Mouse (Mus musculus): Measurements from ENCODE around the gene Map3k7cl.

Gene Map3k7cl

DNA sequence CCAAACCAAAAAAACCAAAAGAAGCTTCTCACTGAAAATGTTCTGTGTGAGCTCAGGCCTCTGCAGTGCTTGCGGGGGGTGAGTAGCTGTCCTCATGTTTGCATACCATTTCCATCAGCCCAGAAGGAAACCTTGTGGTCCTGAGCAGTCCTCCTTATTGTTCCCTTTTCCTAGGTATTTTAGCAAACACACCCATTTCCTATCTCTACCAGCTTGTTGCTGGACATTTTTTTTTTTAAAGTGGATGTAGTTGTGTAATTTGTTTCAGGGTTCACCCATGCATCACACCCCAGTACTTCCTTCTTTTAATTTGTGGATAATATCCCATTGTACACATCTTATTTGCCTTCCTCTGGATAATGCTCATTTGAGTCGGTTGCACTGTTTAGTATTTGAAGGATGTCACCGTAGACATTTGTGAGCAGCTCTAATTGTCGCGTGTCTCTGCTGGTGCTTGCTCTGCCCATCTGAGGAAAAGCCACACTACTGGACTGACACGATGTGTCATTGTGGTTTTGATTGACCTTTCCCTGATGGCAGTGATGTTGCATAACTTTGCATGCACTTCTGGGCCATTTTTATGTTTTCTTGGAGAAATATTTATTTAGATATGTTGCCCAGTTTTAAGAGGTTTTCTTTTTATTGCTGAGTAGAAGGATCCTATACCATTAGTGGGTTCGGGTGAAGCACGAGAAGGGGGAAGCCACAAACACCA, 32.6 kb downstream of the Map3k7cl start:
- in situ Hi-C loops (cut with MboI, MseI) = loop anchor here (5.0 kb wide), 1 partner anchor 167 kb away; no protein-coding TSS in a partner anchor

DNA sequence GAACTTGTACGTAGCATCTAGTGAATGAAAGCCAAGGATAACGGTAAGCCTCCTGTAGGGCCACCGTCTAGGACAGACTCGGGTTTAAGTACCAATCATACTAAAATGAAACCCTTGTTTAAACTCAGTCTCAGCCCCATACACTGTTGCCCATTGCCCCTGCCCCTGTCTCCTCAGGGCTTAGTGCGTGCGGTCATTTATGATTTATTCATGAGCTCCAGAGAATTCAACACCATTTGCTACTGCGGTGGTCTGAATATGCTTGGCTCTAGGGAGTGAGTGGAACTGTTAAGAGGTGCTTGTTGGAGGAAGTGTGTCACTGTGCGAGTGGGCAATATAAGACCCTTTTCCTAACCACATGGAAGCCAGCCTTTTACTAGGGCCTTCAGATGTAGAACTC, 34.7 kb downstream of the Map3k7cl start:
- in situ Hi-C loops (cut with MboI, MseI) = loop anchor here (5.0 kb wide), 1 partner anchor 164 kb away; no protein-coding TSS in a partner anchor

DNA sequence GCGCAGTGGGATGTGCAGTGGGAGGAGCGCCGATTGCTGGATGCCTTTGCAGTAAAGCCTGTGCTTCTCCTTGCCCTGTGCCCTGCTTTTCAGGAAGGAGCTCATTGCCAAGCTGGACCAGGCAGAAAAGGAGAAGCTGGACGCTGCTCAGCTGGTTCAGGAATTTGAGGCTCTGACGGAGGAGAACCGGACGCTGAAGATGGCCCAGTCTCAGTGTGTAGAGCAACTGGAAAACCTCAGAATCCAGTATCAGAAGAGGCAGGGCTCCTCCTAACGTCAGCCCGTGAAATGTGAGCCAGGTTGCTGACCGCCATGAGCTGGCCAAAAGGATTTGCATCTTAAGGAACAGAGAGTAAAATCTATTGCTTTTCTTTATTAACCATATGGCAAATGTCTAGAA, 41.0 kb downstream of the Map3k7cl start:
- in situ Hi-C loops (cut with MboI, MseI) = no loop called here

DNA sequence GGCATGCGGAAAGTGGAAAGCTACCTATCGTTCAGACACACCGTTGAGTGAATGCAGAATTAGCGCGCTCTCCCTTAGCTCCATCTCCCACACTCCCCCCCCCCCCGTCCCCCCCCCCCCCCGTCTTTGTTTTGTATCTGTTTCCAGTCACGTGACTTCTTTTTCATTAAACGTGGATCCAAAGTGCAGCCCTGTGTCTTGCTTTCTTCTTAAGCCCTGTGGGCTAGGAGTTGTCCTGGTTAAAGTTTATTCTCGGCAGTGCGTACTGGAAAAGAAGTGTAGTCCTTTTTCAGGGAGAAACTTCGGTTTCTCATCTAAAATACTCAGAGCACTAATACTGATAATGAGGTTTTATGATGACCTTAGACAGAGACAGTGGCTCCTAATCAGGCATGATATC, 42.0 kb downstream of the Map3k7cl start:
- in situ Hi-C loops (cut with MboI, MseI) = no loop called here

DNA sequence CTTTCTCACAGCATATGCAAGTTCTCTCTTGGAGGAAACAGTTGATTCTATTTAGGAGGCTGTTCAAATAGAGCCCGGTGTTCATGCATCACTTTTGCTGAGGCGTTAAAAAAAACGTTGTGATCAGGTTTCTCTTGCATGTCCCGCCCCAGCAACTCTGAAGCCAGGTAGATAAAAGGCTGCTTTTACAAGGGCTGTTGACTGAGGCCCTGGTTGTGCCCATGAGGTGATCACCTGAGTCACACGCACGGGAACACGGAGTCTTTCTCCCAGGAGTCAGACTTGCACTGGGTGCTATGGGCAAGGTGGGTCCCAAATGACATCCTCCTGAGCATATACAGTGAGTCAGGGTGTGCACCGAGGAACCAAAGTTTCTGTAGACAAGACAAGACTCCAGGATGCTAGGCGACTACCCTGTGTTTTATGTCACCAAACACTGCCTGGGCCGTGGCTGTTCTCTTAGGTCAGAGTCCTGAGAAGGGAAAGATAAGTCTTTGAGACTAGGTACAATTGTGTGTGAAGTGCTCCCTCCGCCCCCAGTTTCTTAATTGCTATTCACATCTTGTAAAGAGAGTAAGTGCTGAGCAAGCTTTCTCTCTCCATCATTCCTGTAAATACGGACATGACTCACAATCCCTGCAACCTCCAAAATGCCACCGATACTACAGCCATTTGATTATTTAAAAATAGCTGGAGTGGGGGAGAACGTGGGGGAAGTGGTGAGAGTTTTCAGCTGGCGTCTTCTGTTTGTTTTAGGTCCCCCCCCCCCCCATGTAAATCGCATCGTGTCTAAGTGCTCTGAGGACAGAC, 49.8 kb downstream of the Map3k7cl start:
- in situ Hi-C loops (cut with MboI, MseI) = no loop called here

DNA sequence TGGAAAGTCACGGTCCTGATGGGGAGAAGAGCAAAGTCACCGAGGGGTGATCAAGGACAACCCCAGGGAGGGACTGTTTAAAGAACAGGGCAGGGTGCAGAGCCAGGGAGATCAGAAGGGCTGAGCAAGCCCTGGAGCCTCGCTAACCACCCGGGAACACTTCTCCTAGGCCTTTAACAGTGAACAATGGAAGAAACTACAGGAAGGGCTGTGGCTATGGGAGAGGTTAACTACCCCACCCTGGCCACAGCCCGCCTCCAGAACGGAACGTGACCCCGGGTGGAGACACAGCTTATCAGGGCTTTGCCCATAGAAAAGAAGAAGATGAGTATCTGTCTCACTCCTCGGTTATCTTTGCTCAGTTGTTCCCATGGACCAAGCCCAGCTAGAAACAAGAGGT, 50.9 kb downstream of the Map3k7cl start:
- in situ Hi-C loops (cut with MboI, MseI) = no loop called here

DNA sequence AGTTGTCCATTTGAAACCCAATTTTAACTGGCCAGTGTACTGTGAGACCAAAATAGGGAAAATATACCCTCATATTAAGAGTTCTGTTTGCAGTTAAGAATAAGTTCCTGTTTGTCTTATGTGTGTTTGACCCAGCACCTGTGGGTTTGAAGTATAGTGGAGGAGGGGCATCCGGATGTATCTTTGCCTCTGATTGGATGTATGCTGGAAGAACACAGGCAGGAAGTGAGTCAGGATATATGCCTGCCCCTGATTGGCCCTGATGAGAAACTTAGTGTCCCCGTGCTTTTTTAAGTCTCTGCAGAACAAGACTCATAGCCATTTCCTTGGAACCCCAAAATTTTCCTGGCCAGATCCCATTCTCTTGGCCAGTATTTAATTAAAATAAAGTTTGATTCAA, 51.8 kb downstream of the Map3k7cl start:
- in situ Hi-C loops (cut with MboI, MseI) = no loop called here

DNA sequence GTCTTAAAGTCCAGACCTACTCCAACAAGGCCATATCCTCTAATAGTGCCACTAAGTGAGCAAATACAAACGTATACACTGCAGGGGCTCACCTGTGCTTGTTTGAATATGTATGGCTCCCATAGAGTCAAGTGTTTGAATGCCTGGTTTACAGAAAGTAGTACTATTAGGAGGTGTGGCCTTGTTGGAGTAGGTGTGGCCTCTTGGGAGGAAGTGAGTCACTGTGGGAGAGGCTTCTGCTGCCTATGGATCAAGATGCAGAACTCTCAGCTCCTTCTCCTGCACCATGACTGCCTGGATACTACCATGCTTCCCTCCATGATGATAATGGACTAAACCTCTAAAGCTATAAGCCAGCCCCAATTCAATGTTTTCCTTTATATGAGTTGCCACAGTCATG, 54.3 kb downstream of the Map3k7cl start:
- in situ Hi-C loops (cut with MboI, MseI) = no loop called here

DNA sequence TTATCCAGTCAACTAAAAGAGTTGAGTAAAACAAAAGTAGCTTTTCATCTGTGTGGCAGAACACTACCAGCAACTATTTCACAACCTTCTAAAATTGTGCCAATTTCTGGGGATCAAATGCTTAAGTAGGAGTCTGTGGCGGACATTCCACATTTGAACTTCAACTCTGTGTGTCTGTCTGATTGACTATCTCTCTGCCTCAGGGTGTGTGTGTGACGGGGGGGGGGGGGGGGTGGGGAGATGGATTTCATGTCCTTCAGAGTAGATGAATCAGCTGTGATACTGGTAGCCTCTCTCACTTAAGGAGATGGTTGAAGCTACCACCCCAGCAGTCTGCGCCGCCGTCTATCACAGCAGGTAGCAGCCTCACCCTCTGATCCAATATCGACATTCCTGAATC, 54.8 kb downstream of the Map3k7cl start:
- in situ Hi-C loops (cut with MboI, MseI) = no loop called here

DNA sequence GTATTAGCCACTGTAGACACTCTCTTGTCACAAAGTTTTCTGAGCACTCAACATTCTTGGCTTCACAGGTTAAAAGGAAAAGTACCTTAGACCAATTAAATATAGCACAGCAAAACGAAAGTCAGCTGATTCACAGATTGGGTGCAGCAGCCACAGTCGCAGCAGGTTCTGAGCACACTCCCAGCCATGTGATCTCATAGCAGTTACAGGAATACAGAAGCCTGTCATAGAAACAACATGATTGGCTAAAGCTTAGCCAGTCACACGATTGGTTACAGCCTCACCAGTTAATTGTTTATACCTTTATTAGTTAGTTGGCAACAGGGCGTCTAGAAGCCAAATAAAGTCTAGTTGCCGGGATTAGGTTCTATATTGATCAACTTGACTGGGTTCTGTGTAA, 57.0 kb downstream of the Map3k7cl start:
- in situ Hi-C loops (cut with MboI, MseI) = no loop called here

DNA sequence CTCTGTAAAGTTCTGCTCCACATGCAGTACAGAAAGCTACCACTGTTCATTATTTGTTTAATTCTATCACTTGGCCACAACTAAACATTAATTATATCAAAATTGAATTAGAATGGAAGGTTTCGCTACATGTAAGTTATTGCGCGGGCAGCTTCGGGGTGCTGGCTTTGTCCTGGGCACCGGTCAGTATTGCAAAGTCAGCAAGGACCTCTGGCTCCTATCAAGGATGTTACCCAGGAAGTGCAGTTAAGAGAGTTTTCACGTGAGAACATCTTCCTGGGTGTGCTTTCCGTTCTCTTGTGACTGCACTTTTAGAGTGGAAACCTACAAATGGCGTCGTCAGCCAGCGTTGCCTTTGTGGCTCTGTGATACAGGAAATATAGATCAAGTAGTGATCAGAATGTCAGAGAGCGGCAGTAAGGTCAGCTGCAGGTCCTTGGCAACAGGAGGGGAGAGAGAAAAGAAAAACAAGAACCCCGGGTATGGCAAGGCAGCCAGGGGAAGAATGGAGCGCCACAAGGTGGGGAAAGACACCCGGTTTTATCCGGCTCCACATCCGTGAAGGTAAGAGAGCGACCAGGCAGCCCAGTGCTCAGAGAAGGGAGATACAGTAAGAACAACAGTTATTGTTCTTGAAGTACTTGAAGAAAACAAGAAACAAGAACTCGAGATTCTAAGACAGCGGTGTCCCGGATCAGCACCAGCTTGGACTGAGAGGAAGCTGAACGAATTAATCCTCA, 57.6 kb downstream of the Map3k7cl start:
- in situ Hi-C loops (cut with MboI, MseI) = no loop called here

DNA sequence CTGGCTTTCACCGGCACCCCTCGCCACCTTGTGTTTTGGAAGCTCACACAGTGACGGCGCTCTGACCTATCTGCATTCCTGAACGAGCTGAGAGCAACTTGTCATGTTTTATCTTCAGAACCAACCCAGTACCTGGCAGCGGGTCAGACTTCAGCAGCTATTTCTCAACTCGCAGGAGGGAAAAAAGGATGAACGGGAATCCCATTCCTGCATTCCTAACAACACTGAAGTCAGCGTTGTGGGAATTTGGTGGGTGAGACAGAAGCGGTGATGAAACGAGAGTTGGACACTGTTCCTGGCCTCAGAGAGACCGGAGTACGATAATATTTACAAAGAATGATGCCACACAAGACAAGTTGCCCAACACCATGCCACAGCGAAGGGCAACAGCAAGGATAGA, 58.3 kb downstream of the Map3k7cl start:
- in situ Hi-C loops (cut with MboI, MseI) = no loop called here

DNA sequence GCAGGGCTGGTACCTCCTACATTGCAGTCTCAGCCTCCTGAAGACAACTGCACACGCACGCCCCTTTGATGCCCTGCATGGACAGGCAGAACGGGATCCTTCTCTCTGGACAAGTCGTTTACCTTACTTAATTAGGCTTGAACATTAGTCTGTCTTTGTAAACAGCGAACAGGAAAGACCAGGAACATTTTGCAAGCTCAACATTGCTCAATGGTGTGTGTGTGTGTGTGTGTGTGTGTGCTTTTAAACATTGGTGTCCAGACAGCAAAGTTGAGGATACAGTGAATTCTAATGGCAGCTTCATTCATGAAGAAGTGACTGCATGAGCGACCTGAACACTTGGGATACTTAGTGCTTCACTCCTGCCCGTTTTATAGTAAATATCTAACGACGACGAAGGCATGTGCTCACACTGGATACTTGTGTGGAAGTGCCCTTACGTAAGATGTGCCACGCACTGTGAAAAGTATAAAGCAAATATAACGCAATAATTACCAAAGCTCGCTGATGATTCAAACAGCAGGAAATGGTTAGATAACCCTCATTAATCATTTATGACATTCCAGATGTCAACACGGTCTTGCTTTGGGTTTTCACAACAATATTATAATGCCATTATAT, 59.2 kb downstream of the Map3k7cl start:
- in situ Hi-C loops (cut with MboI, MseI) = no loop called here

DNA sequence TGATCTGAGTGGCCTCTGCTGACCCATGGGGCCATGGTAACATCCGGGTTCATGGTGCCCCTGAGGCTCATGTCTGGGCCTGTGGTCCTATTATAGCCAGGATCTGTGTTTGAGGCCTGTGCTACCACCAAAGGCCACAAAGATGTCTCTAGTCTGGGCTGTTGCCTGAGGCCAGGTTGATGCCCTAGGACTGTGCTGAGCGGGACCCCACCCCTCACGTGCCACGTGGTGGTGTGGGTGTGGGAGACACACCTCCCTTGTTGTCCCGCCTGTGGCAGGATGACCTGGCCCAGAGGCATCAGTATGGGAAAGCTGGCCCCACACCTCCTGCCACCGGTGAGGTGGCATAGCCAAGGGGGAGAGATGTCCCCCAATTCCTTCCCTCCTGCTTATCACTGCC, 64.2 kb downstream of the Map3k7cl start:
- in situ Hi-C loops (cut with MboI, MseI) = no loop called here

DNA sequence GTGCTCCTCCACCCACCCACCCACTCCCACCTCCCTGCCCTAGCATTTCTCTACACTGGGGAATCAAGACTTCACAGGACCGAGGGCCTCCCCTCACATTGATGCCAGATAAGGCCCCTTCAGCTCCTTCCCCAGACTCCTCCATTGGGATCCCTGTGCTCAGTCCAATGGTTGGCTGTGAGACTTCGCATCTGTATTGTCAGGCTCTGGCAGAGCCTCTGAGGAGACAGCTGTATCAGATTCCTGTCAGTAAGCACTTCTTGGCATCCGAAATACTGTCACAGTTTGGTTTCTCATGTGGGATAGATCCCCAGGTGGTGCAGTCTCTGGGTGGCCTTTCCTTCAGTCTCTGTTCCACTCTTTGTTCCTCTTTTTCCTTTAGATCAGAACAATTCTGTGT, 68.1 kb downstream of the Map3k7cl start:
- in situ Hi-C loops (cut with MboI, MseI) = no loop called here

DNA sequence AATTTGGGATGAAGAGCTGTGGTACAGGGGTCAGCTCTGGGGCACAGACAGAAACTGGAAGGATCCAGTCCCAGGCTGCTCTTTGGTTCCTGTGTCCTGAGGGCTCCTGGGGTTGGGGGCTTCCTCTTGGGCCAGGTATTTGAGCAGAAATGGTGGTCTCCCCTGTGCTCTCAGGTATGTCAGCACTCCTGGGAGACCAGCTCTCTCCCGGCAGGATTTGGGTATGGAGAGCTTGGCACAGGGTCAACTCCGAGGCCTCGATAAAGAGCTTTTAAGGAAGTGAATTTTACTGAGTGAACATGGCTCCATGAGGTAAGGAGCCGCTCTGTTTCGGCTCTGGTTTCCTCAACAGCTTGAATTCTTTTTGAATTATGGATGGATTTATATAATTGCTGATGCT, 70.8 kb downstream of the Map3k7cl start:
- in situ Hi-C loops (cut with MboI, MseI) = no loop called here

DNA sequence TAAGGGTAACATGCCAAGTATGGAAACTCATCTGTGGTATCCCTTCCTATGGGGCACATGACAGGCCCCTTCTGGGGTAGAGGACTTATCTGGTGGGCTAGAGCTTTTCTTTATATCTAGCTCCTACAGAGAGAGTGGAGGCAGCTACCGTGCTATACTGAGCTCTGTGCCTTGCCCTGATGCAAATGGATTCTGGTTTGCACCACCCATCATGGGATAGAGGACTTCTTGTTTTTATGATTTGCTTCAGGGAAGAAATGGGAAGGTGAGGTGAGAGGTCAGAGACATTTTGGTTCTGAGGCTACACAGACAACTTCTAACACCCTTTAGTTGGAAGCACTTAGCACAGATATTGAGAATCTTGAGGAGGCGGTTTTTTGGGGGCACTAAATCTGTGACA, 71.8 kb downstream of the Map3k7cl start:
- in situ Hi-C loops (cut with MboI, MseI) = no loop called here

DNA sequence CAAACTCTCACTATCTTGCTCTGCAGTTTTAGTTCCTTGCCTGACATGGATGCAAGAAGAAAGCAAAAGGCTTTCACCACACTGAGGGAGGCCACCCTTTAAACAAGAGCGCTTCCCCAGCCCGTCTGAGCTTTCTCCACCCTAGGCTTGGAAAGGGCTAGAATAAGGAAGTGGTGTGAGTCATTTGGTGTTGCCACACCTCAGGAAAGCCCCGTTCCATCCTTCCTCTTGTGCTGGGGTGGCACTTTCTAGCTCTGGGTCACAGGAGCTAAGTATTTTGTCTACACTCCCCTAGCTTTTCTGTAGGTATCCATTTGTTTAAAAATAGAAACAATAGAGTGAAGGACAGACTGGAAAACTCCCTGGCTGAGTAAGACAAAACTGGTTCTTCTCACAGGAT, 72.2 kb downstream of the Map3k7cl start:
- in situ Hi-C loops (cut with MboI, MseI) = no loop called here

DNA sequence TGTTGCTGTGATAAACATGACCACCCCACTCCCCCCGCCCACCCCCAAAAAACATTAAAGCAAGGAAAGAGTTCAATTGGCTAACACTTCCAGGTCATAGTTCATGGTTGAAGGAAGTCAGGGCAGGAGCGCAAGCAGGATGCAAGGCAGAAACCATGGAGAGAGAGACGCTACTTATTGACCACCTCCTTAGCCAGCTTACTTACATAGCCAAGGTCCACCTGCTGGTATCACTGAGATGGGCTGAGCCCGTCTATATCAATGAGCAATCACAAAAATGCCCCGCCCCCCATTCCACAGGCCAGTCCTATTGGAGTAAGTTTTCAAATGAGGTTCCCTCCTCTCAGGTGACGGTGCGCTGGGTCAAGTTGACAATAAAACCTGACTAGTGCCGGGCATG, 72.7 kb downstream of the Map3k7cl start:
- in situ Hi-C loops (cut with MboI, MseI) = no loop called here

DNA sequence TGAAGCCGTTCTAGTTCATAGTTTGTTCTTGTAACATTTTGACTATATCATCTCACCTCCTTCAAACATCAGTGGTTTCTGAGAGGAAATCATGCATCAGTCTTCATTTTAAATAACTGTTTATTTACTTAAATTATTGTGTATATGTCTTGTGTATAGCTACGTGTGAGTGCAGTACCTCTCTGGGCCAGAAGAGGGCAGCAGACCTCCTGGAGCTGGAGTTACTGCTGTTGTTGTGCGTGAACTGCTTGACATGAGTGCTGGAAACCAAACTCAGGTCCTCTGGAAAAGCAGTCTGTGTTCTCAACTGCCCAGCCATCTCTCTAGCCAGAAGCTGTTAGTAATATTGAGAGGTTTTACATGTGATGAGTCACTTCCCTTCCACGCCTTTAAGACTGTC, 73.6 kb downstream of the Map3k7cl start:
- in situ Hi-C loops (cut with MboI, MseI) = no loop called here

DNA sequence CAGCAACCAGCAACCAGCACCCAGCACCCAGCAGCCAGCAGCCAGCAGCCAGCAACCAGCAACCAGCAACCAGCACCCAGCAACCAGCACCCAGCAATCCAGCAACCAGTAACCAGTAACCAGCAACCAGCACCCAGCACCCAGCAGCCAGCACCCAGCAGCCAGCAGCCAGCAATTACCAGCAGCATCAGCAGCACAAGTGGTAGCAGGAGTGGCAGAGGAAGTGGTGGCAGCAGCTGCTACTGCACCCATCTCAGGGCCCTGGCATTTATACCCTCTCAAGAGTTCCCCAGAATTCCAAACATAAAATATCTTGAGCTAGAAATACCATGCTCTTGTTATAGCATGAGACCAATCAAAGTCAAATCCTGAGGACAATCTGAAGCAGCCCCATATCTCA, 81.6 kb downstream of the Map3k7cl start:
- in situ Hi-C loops (cut with MboI, MseI) = no loop called here

DNA sequence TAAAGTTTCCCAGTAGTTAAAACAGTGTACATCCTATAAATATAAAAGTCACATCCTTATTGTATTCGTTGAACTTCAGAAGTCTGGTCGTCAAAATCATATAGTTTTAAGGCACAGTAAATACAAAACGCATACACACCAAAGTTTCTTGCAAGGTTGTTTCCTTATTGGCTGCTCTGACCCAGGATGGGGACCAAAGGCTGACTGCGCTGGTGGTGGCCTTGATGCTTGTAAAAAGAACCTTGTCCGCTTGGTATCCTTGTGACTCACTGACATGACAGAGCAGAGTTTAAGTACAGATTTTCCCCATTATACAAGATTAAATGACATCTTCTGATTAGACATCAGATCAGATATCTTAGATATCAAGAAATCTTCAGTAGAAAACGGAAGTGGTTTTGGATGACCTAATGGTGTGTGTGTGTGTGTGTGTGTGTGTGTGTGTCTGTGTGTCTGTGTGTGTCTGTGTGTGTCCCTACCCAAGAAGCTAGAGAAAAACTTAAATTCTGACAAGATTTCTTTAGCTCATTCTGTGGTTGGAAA, 82.2 kb downstream of the Map3k7cl start:
- in situ Hi-C loops (cut with MboI, MseI) = no loop called here

All from regulatory T cell (primary cell).